Mouse (Mus musculus): ENCODE data around the gene Spaca4.

DNA sequence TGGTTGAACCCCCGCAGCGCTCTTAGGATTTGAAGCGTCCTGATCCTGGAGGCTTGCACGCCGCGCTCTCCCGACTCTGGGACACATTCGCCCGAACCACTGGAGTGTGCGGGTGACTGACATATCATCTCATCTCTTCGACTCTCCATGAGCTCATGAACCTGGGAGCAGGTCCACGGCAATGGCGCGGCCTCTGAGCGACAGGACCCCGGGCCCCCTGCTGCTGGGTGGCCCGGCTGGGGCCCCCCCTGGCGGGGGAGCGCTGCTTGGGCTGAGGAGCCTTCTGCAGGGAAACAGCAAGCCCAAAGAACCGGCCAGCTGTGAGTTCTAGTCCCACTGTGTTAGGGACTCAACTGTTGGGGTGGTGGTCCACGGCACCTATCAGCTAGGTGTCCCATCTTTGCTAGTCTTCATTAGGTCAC, 20.2 kb downstream of the Spaca4 start:
- TF ChIP-seq CTCF (IDR thresholded peaks at IDR 0.05; ENCODE audit: extremely low read depth, insufficient read length, insufficient replicate concordance, low read depth, low read length) (no peak), POLR2A (IDR thresholded peaks at IDR 0.05; ENCODE audit: low read depth, low read length) (no peak)

All from small intestine, adult 2 months (tissue).